Mouse (Mus musculus) telencephalon, adult 2 months (tissue): Measurements from ENCODE around the gene Gm14295.
"Not testable (repeated sequence)": the region's sequence is repeated elsewhere in the genome, so short reads cannot be mapped to it uniquely, and the experiment has no call there.

Experiments
- DNase-seq: peaks from one replicate; pipeline ENCODE4 v3.0.0-alpha.2; 2011; ENCODE audit warnings: low read depth, low spot score

The Gm14295 gene

GRCm38 (mm10) chr2:176798312-176798711 lies at the start of gene Gm14295:
Gm14295 (plus strand) TSS chr2:176798612.
- not testable (repeated sequence) for DNase-seq

GRCm38 (mm10) chr2:176798785-176799184 lies 373 bp downstream of the Gm14295 start:
- DNase-seq = not testable (repeated sequence)

GRCm38 (mm10) chr2:176830840-176831239 lies 32.4 kb downstream of the Gm14295 start, which contains the start of gene Gm14408:
Gm14408 (plus strand) TSS chr2:176831140.
- DNase-seq = not testable (repeated sequence)
